Mouse (Mus musculus): ENCODE results near the gene Snx9.

The Snx9 gene

DNA sequence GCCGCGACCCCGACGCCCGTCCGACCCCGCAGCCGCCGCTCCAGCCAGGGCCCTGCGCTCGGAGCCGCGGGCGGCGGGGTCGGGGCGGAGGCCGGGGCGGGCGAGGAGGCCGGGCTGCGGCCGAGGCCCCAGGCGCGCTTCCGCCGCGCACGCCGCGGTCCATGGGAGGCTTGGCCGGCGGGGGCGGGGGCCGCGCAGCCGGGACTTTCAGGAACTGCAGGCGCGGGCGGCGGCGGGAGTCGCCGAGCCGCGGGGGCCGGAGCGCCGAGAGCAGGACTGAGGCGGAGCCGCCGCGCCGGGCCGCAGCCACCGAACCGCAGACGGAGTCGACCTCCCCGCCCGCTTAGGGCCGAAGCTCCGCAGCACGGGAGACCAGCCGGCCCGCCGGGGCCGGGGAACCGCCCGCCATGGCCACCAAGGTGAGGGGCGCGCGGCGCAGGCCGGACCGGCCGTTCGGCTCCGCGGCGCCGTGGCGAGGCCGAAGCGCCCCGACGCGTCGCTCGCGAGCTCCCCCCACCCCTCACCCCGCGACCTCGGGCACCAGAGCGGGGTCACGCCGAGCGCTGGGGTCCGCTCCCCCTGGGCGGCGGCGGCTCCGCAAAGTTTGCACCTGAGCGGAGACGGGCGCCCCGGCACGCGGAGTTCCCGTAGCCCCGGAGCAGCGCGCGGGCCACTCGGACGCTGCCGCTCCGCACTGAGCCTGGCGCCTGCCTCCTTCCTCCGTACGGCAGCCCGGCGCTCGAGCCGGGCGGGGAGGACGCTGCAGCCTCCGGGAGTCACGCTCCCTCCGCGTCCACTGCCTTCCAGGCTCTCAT, at the start of gene Snx9:
TSS of gene Snx9 (plus strand) at position 202 of the 815 bp plus-strand sequence.
- DNase-seq (ENCODE audit: low spot score): no peak

DNA sequence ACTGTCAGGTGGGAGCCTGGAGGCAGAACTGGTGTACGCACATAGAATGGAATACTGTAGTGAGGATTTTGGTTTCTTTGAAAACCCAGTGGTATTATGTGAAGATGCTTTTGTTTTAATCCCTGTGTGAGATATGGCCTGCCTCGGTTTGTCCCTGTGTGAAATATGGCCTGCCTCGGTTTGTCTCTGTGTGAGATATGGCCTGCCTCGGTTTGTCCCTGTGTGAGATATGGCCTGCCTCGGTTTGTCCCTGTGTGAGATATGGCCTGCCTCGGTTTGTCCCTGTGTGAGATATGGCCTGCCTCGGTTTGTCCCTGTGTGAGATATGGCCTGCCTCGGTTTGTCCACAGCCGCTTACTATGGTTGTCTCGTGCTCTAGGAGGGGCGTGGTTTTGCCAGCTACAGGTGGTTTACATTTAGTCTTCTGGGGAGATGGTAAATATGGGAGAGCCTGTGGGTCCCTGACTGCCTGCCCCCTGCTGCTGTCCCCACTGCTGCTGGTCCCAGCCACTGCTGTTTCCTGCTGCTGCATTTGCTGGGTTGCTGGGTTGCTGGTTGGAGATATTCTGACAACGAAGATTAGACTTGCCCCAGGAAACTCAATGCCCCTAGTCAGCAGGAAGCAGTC, 48.9 kb upstream of the Snx9 start:
- DNase-seq (ENCODE audit: low spot score): no peak

DNA sequence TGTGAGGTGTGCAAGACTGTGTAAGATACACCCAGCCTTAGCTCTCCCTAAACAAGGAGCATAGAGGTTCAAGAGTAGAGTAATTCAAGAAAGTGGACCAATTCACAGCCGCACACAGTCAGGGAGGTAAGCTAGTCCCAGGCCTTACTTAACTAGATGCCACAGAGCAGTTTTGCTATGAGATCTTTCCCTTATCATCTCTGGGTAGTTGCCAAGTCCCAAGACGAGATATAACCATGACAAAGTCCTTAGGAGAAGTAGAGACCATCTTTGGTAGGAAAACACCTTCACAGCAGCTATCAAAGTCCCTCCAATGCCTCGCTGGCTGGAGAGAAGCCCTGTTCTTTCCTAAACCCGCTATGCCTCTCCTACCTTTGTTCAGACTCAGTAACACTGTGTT, 47.5 kb upstream of the Snx9 start:
- no peak for DNase-seq (ENCODE audit: low spot score)

DNA sequence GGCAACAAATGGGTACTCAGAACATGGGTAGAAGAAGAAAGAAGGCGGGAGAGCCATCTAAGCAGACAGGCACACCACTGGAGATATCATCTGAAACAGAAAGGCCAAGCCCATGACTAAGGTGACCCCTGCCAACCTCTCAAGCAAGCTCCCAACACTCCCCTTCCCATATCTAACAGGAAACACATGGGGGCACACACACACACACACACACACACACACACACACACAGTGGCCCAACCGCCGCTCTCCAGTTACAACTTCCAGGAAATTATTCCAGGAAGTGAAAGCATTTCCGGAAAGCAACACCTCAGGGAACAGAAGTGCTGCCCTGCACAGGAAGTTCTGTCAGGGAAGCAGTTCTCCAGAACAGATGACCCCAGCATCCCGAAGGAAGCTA, 46.9 kb upstream of the Snx9 start:
- no peak for DNase-seq (ENCODE audit: low spot score)

DNA sequence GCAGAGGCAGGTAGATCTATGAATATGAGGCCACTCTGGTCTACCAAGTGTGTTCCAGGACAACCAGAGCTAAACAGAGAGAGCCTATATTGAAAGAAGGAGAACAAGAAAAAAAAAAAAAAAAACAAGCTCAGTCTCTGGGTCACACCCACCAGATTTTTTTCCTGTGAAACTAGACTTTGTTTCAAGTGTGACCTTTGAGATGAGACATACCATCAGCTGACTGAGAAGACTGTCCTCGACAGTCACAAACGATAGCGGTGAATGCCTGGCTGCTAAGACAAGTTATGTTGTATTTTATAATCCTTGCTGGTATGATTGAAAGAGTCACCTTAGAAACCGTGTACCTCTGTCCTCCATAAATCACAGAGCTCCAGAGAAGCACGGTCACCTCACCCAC, 45.8 kb upstream of the Snx9 start:
- DNase-seq (ENCODE audit: low spot score): no peak

DNA sequence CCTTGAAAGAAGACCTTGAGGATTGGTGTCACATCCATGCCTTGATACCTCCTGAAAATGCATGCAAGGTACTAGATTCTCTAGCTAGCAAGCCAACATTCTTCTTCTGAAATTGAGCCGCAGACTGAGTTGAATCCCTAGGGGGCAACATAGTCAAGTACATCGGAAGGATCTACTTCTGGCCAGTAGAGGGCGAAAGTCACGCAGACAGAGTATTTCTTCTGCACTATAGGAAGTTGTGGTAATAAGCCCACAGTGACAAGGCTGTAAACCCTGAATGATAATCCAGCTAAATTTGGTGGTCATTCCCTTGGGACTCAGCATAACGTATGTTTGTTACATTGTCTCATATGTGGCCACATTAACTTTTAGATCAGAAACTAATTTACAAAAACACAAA, 45.3 kb upstream of the Snx9 start:
- DNase-seq (ENCODE audit: low spot score): peak; percentile 75

DNA sequence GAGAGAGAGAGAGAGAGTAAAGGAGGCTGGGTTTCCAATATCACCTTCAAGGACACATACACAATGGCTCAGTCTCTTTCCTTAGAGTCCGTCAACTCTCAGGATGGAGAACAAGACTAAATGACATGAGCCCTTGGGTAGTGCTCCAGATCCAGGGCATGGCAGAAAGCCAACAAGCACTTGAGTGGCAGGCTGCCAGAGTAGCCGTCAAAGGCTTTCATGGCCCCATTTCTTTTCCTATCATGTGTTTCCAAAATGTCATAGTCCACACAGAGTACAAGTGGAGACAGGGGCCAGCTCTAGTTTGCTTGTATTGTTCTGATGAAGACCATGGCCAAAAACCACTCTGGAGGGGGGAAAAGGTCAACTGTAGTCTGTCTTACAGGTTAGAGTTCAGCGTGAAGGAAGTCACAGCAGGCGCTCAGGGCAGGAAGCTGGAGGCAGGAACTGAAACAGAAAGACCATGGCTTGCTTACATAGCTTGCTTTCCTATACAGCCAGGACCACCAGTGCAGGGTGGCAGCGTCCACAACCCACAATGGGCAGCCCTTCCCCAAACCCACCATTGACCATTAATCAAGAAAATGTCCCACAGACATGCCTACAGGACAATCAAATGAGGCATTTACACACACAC, 43.9 kb upstream of the Snx9 start:
- DNase-seq (ENCODE audit: low spot score): no peak

DNA sequence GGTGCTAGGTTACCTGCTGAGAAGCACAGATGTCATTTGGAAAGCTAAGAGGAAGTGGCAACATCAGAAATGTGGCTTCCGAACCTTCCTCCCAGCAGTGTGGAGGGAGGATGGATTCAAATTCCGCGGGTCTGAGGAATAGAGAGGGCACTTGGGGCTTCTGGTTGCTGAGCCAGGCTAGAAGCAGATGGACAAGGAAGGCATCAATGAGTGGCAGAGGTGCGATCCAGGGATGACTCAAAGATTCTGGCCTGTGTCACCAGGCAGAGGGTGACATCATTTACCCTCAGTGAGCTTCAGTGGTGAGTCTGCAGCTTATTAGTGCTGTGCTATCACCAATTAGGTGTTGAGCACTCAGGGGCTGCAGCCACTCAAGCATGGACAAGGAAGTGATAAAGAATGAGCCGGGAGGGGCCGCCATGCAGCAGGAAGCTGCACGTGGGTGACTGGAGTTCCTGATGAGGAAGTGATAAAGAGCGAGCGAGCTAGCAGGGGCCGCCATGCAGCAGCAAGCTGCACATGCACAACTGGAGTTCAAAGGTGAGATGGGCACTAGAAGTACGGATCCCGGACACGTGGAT, 42.8 kb upstream of the Snx9 start:
- DNase-seq (ENCODE audit: low spot score): peak; percentile 68

DNA sequence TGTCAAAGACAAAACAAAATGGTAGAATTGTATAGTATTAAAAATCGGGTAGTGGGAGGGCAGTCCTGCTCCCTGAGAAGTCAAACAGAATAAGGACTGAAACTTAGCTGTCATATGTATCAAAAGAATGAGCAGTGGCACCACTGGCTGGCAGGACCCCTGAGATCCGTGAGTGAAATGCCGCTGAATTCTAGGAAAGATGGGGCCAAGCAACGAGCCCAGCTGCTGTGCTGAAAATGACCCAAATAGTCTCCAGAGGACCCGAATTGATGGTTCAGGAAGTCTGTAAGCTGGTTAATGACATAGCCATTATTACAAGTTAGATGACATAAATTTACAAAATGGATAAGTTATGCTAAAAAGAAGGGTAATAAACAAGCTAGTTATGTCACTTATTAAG, 42.2 kb upstream of the Snx9 start:
- DNase-seq (ENCODE audit: low spot score): no peak

DNA sequence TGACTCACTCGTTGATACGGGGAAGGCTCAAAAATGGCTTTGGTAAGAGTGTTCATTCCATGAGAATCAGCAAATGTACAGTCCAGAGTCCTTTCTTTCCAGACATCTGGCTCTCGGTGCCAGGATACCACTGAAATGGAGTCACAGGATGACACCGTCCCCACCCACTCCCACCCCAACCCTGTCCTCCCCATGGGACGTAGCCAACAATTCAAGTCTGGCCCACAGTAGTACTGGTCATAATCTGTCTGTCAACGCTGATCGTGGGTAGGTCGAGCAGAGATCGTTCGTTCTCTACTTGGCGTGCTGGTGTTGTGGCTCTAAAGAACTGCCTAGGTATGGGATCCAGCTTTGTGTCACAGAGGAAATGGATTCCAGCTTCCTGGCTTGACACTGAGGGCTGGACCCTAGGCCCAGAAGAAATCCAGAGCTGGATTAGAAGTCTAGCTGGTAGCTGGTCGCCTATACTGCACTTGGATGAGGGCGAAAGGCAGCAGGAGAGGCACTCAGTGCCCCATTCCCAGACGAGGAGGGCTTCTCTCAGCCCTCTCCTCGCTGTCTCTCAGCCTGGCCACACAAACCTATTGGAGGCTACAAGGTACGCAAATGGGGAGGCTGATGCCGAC, 41.6 kb upstream of the Snx9 start:
- DNase-seq (ENCODE audit: low spot score): no peak

DNA sequence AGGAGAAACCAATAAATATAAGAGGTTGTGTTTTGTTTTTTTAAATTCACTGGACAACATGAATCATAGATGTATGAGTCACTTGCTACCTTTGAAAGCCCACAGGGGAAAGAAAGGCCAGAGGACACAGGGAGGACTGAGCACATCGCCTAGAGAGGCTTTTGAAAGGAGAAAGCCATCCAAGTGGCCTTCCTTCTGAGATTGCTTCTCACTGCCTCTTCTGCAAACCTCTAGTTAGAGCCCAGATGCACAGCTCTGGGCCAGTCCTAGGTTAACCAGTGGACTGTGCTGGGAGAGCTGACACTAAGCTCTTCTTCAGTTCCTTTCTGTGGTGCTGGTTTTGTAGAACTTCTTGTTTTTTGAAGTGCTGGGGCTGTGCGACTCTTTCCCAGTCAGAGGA, 40.9 kb upstream of the Snx9 start:
- no peak for DNase-seq (ENCODE audit: low spot score)

DNA sequence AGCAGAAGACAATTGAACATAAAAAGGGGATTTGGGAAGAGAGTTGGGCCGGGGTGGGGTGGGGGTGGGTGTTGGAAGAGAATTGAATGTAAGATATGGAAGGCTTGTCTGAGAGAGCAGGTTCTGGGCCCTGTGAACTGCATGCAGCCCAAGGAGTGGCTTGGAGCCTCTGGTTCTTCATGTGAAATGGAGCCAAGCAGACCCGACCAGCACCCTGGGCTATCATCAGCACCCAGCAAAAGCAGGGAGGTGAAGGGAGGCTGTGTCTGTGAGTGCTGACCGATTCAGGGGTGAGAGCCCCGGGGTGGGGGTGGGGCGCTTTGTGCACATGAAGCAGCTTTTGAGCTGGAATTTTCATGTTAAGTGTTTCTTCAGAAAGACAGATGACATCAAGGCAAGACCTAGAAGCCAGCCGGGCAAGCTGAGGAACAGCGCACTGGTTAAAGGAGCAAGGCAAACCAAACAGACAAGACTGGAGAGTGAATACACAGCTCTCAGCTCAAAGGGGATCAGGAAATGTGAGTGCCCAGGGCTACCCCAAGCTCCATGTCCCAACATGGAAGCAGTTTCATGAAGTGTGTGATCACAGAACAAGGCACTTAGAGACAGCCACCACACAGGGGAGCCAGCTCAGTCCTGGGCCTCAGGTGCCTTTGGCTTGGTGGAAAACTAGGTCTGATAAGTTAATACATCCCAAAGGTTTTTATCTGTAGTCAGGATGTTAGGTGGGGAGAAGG, 40.1 kb upstream of the Snx9 start:
- DNase-seq (ENCODE audit: low spot score): no peak

DNA sequence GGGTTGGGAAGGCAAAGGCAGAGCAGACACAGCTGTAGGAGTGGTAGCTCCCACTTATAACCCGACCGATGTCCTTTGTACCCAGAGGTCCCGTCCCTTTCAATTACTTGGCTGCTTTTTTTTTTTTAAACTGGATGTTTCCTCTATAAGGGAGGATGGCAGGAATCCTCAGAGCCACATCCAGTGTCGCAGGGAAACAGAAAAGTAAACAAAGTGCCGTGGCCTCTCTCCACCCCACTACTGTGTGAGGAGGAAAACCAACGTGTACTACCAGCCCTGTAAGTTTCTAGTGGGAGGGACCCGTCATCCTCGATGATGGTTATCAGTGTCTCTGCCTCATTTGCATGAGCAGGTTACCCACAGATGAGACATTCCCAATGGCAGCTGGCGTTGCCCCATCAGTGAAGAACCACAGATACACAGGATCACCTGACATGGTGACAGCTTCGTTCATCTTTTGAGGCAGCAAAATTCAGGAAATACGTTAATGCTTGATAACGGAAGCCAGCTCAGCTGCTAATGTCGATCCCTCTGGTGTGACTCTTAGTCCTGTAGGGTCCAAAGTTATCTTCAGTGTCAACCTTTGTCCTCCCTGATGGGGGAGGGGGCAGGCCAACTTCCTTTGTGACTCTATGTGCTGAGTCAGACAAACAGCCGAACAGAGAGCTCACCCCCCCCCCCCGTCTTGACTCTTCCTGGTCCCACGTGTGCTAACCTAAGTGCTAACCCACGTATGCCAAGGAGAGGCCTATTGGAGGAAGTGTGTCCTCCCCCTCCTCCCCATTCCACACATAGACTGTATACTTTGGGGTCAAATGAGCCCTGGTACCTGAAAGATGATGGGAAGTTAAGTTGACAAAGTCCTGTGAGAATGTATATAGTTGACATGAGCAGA, 39.1 kb upstream of the Snx9 start:
- DNase-seq (ENCODE audit: low spot score): no peak

DNA sequence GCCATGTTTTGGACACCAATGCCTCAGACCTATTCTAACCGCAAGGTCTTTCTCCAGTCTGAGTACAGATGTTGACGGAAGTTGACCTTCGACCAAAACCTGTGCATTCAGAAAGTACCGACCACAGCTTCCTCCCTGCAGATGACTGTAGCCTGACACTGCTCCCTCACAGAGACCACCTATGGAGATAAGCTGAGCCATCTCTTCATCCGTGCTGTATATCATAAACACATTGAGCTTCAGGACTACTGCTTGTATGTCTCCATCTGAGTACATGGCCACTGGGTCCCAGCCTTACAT, 38.5 kb upstream of the Snx9 start:
- no peak for DNase-seq (ENCODE audit: low spot score)

DNA sequence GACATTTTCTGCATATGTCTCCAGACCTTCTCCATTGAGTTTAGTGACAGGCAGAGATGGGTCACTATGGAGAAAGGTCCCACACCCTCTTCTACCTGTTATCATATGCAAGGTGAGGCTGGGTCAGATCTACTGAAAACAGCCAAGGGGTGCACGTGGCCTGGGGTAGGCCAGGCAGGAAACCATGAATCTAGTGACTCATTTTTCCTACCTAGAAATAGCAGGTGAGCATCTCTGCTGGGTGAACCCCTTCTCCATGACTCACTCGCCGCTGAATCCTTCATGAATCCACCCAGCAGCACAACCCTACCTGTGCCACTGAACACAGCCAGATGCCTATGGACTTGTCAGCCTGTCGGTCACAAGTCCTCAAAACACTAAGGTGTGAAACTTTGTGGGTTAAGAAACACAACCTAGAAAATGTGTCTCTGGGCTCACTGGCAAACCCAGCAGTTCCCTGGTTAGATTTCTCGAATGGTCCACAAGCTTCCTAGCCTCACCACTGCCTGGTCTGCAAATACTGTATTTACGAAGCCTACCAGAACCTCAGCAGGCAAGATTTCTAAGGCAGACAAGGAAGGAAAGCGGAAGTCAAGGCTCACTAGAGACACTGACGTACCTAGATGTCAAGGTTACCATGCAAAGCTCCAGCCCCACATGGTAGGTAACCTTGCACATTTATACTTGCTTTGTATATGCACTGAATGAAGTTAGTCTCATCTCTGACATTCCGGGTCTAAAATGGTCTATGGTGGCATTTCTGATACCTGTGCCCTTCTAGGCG, 37.7 kb upstream of the Snx9 start:
- DNase-seq (ENCODE audit: low spot score): no peak

DNA sequence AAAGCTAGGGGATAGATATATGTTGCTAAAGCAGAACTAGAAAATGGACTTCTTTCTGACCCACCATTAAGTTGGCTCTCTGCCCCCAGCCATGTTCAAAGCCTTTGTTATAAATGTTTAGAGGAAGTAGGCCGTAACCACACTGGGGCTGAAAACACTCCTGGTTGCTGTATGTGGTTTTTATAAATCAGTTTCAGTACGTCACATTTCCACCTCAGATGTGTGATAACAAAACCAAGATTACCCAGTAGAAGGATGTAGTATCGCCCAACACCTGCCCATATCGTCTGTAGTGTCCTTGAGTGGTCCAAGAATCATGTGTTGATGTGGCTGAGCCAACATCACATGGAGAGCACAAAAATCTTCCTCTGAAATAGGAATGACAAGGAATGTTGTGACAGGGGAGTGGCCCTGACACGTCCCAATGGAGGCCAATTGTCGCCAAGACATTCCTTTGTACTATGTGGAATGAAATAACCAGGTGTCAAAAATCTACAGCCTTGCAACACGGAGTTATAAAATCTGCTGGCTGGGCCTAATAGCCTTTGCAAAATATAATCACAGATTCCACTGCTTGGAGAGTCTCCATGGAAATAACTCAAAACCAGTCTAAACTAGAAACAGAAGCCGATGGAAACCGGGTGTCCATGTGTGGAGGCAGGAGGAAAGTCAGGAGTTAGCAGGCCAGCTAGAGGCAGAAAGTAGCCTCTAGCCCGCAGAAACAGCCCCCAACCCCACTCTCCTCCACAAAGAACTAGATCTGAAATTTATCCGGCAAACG, 36.6 kb upstream of the Snx9 start:
- no peak for DNase-seq (ENCODE audit: low spot score)

DNA sequence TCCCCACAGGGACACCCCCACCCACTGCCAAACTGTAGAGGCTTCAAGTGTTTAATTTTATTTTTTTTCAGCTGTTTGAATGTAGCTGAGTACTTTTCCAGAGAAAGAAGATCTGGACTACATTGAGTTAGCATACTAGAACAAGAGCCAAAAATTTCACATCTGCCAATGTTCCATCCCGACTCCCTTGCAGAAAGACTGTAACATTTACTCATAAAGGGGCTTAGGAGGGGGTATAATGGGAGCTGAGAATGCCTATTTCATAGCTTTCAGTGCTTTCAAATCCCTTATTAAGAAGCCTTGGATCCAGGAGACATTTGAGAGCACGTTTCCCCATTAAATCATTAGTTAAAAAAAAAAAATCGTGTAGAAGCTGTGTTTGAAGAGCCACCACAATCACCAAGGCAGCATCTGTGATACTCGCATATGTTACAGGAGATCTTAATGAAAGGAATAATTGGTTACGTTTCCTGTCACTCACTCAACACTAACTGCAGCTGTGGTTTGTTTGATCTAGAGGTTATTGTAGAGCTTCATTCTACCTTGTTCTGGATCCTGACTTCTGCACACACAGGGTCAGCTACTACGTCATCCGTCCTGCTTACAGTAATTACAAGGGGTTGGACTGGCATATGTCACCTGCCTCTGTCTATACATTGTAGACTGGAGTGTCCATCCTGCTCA, 35.8 kb upstream of the Snx9 start:
- no peak for DNase-seq (ENCODE audit: low spot score)

DNA sequence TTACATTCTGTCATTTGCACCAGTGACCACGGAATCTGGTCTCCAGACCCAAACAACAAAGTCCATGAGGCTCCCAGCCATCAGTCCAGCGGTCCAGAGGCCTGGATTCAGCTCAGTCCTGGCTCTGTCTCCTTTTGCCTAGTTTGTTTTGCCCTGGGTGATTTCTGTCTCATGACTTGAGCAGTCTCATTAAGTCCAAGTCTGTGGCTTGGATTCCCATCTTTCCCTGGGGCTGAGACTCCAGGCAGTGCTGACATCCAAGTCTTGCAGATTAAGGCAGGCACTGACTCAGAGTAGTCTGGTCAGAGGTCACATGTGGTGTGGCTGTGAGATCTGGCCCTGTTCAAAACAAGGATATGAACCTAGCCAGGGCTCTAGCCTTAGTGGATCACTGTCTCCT, 35.2 kb upstream of the Snx9 start:
- no peak for DNase-seq (ENCODE audit: low spot score)

DNA sequence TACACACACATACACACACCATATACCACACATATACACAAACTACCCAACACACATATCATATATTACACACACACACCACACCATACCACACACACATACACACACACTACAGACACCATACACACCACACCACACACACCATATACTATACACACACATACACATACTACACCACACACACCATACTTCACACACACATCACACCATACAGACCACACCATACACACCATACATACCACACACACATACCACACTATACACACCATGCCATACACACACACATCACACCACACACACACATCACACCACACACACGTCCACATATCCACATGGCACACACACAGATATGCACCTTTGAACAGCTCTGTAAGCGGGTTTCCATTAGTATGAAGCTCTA, 34.3 kb upstream of the Snx9 start:
- no peak for DNase-seq (ENCODE audit: low spot score)

All from c-Kit-positive CD71-positive TER-119-positive erythroid progenitor cells, embryonic 14.5 days (primary cell).